Mouse (Mus musculus) neural tube, embryonic 10.5 days (tissue): ENCODE measurements around the gene St8sia1.
"Not testable (repeated sequence)": the region's sequence is repeated elsewhere in the genome, so short reads cannot be mapped to it uniquely, and the experiment has no call there.

Experiments
- DNase-seq: peaks from one replicate; pipeline ENCODE4 v3.0.0-alpha.2; 2017; ENCODE audit warnings: low spot score; ENCODE audit errors: extremely low spot score

The St8sia1 gene

GRCm38 (mm10) chr6:142964076-142964530, at the start of gene St8sia1:
St8sia1 (minus strand) TSS chr6:142964452.
- DNase-seq: peak; percentile 78

GRCm38 (mm10) chr6:143012513-143013215, 48.4 kb upstream of the St8sia1 start:
- no peak for DNase-seq

- DNase-seq: no peak
Observed at GRCm38 (mm10) chr6:143008865-143009264, 44.6 kb upstream of the St8sia1 start.

GRCm38 (mm10) chr6:143005209-143005608, 41.0 kb upstream of the St8sia1 start:
- not testable (repeated sequence) for DNase-seq

GRCm38 (mm10) chr6:143004801-143005200, 40.5 kb upstream of the St8sia1 start:
- DNase-seq: no peak

- DNase-seq: no peak
Observed at GRCm38 (mm10) chr6:142998221-142998999, 34.2 kb upstream of the St8sia1 start.

- no peak for DNase-seq
Observed at GRCm38 (mm10) chr6:142996887-142997286, 32.6 kb upstream of the St8sia1 start.

GRCm38 (mm10) chr6:142995567-142995966, 31.3 kb upstream of the St8sia1 start:
- no peak for DNase-seq

GRCm38 (mm10) chr6:142994821-142995220, 30.6 kb upstream of the St8sia1 start:
- no peak for DNase-seq

- peak; percentile 33 for DNase-seq
Observed at GRCm38 (mm10) chr6:142993705-142994698, 29.8 kb upstream of the St8sia1 start.

- DNase-seq: no peak
Observed at GRCm38 (mm10) chr6:142992971-142993370, 28.7 kb upstream of the St8sia1 start.

- no peak for DNase-seq
Observed at GRCm38 (mm10) chr6:142992099-142992498, 27.8 kb upstream of the St8sia1 start.

- DNase-seq: no peak
Observed at GRCm38 (mm10) chr6:142991391-142992059, 27.3 kb upstream of the St8sia1 start.

- no peak for DNase-seq
Observed at GRCm38 (mm10) chr6:142990516-142990915, 26.3 kb upstream of the St8sia1 start.

- DNase-seq: no peak
Observed at GRCm38 (mm10) chr6:142989495-142989894, 25.2 kb upstream of the St8sia1 start.

- peak; percentile 79 for DNase-seq
Observed at GRCm38 (mm10) chr6:142988753-142989152, 24.5 kb upstream of the St8sia1 start.

GRCm38 (mm10) chr6:142988231-142988630, 24.0 kb upstream of the St8sia1 start:
- no peak for DNase-seq

GRCm38 (mm10) chr6:142987616-142988015, 23.4 kb upstream of the St8sia1 start:
- DNase-seq: no peak

- not testable (repeated sequence) for DNase-seq
Observed at GRCm38 (mm10) chr6:142986706-142987105, 22.5 kb upstream of the St8sia1 start.

GRCm38 (mm10) chr6:142985561-142986238, 21.4 kb upstream of the St8sia1 start:
- DNase-seq: not testable (repeated sequence)
